Mouse (Mus musculus): ENCODE measurements around the gene Kmt2a.

GRCm38 (mm10) chr9:44836439-44836838, 44.7 kb downstream of the Kmt2a start:
- TF ChIP-seq POLR2A (IDR thresholded peaks at IDR 0.05; ENCODE audit: borderline replicate concordance, control insufficient read depth, low read depth, low read length) (no peak), CTCF (IDR thresholded peaks at IDR 0.05; ENCODE audit: control insufficient read depth, insufficient read depth, low read length) (peak; percentile 76)

All from bone marrow, adult 2 months (tissue).